Mouse (Mus musculus) forebrain, embryonic 10.5 days (tissue): ENCODE results near the gene Efhc1. TPM values are rescaled to one million over a fixed set of nuclear protein-coding genes. Genes with fewer than 3 reads are reported as not detected.

ENCODE experiments used
- DNase-seq: peaks from one replicate; pipeline ENCODE4 v3.0.0-alpha.2; 2017; ENCODE audit warnings: low spot score; ENCODE audit errors: extremely low spot score
- H3K27ac ChIP-seq: fragments of 300-500 bp; sonication (generic); 2 replicates; pipeline ENCODE4 v1.5.1; 2016; ENCODE audit warnings: mild to moderate bottlenecking
- H3K27me3 ChIP-seq: fragments of 300-500 bp; sonication (generic); 2 replicates; pipeline ENCODE4 v1.6.1; 2016; ENCODE audit warnings: mild to moderate bottlenecking; ENCODE audit not compliant: poor library complexity, severe bottlenecking
- H3K36me3 ChIP-seq: fragments of 300-500 bp; sonication (generic); replicated peaks from 2 replicates; pipeline ENCODE4 v1.6.1; 2016; ENCODE audit warnings: mild to moderate bottlenecking, moderate library complexity
- H3K4me1 ChIP-seq: fragments of 300-500 bp; sonication (generic); 2 replicates; pipeline ENCODE4 v1.6.1; 2016
- H3K4me3 ChIP-seq: fragments of 300-500 bp; sonication (generic); 2 replicates; pipeline ENCODE4 v1.5.1; 2016; ENCODE audit warnings: mild to moderate bottlenecking, moderate library complexity
- H3K9me3 ChIP-seq: fragments of 300-500 bp; sonication (generic); 2 replicates; pipeline ENCODE4 v1.6.1; 2016; ENCODE audit warnings: mild to moderate bottlenecking, moderate library complexity
- WGBS: fragments of 180-500 bp; shearing (Covaris S2); methylation state at CpG from one replicate; pipeline ENCODE4 v1.1.7; 2016; 5-methylcytosine and 5-hydroxymethylcytosine counted together
- polyA plus RNA-seq: library from polyadenylated mRNA; unstranded; fragments of >200 nt; fragmentation: Nextera tagmentation; extraction: Ambion mirVana; gene quantifications from 2 replicates; pipeline ENCODE4 v1.2.1, GENCODE M21; 2016

The Efhc1 gene
- 1.3 and 2.1 TPM in 2 replicates for polyA plus RNA-seq

- DNase-seq, result peak; percentile 97
- Histone ChIP-seq H3K27ac (peak within 1 kb of the TSS; percentile 91), H3K9me3 (no peaks in the 10 kb centered on the region; the same call in 1 of the 2 replicates), H3K36me3 (no peaks in the 10 kb centered on the region), H3K4me3 (peak within 1 kb of the TSS; percentile 61), H3K27me3 (no peaks in the 10 kb centered on the region), H3K4me1 (peaks cover 15% of the 10 kb centered on the region)
- under 1% methylated on average over 23 of the region's 23 CpGs for WGBS
These were observed at the start of gene Efhc1 for GRCm38 (mm10) chr1:20951300-20951763. Gene Efhc1 (plus strand): TSS chr1:20951626.

- WGBS, result 73% methylated on average over 8 of the region's 8 CpGs
- no peak overlapping the region for H3K4me3 ChIP-seq
- no peak for DNase-seq
- H3K27ac ChIP-seq, result peak overlapping the region; percentile 58; the same call in 1 of the 2 replicates
- H3K4me1 ChIP-seq, result peaks cover 42% of the 10 kb centered on the region
- no peaks in the 10 kb centered on the region for H3K9me3 ChIP-seq
- H3K36me3 ChIP-seq, result no peaks in the 10 kb centered on the region
- H3K27me3 ChIP-seq, result no peaks in the 10 kb centered on the region
These were observed 45.8 kb upstream of the Efhc1 start for GRCm38 (mm10) chr1:20905501-20906127.

- DNase-seq, result no peak
- no peak overlapping the region for H3K4me3 ChIP-seq
- H3K9me3 ChIP-seq, result no peaks in the 10 kb centered on the region
- H3K27ac ChIP-seq, result 0 out of 2 replicates have a peak overlapping the region, but pooled peaks have one; percentile 58
- no peaks in the 10 kb centered on the region for H3K27me3 ChIP-seq
- peaks cover 42% of the 10 kb centered on the region for H3K4me1 ChIP-seq
- no peaks in the 10 kb centered on the region for H3K36me3 ChIP-seq
- WGBS, result 89% methylated on average over 9 of the region's 9 CpGs
These were observed 45.3 kb upstream of the Efhc1 start for GRCm38 (mm10) chr1:20906128-20906515.

- Histone ChIP-seq H3K4me1 (peaks cover 51% of the 10 kb centered on the region), H3K9me3 (no peaks in the 10 kb centered on the region), H3K27ac (0 out of 2 replicates have a peak overlapping the region, but pooled peaks have one; percentile 25), H3K4me3 (no peak overlapping the region), H3K27me3 (no peaks in the 10 kb centered on the region), H3K36me3 (no peaks in the 10 kb centered on the region)
- DNase-seq, result no peak
- WGBS, result 24% methylated on average over 4 of the region's 4 CpGs
These were observed 42.9 kb upstream of the Efhc1 start for GRCm38 (mm10) chr1:20908541-20908940.

GRCm38 (mm10) chr1:20912115-20912514 is 39.3 kb upstream of the Efhc1 start:
- DNase-seq, result no peak
- Histone ChIP-seq H3K4me3 (no peak overlapping the region), H3K9me3 (no peaks in the 10 kb centered on the region), H3K4me1 (peaks cover 33% of the 10 kb centered on the region), H3K36me3 (no peaks in the 10 kb centered on the region), H3K27ac (peak overlapping the region; percentile 20; the same call in 1 of the 2 replicates), H3K27me3 (no peaks in the 10 kb centered on the region)
- WGBS, result 22% methylated on average over 2 of the region's 2 CpGs

- H3K36me3 ChIP-seq, result no peaks in the 10 kb centered on the region
- H3K4me1 ChIP-seq, result peaks cover 28% of the 10 kb centered on the region
- 57% methylated on average over 13 of the region's 13 CpGs for WGBS
- no peak for DNase-seq
- no peaks in the 10 kb centered on the region for H3K9me3 ChIP-seq
- no peak overlapping the region for H3K4me3 ChIP-seq
- no peaks in the 10 kb centered on the region for H3K27me3 ChIP-seq
- peak overlapping the region; percentile 20; the same call in 1 of the 2 replicates for H3K27ac ChIP-seq
These were observed 38.8 kb upstream of the Efhc1 start for GRCm38 (mm10) chr1:20912527-20913171.

- H3K27me3 ChIP-seq, result no peaks in the 10 kb centered on the region
- H3K4me1 ChIP-seq, result peaks cover 16% of the 10 kb centered on the region
- 97% methylated on average over 3 of the region's 3 CpGs for WGBS
- DNase-seq, result no peak
- no peaks in the 10 kb centered on the region for H3K36me3 ChIP-seq
- H3K27ac ChIP-seq, result no peak overlapping the region
- H3K4me3 ChIP-seq, result no peak overlapping the region
- H3K9me3 ChIP-seq, result no peaks in the 10 kb centered on the region
These were observed 36.7 kb upstream of the Efhc1 start for GRCm38 (mm10) chr1:20914769-20915168.

- Histone ChIP-seq H3K4me1 (peaks cover 14% of the 10 kb centered on the region), H3K4me3 (no peak overlapping the region), H3K9me3 (no peaks in the 10 kb centered on the region), H3K27me3 (no peaks in the 10 kb centered on the region), H3K27ac (no peak overlapping the region), H3K36me3 (no peaks in the 10 kb centered on the region)
- no peak for DNase-seq
- 86% methylated on average over 5 of the region's 5 CpGs for WGBS
These were observed 35.8 kb upstream of the Efhc1 start for GRCm38 (mm10) chr1:20915608-20916007.

GRCm38 (mm10) chr1:20917496-20918050 is 33.9 kb upstream of the Efhc1 start:
- H3K4me1 ChIP-seq, result peaks cover 5% of the 10 kb centered on the region
- no peak for DNase-seq
- WGBS, result 94% methylated on average over 6 of the region's 6 CpGs
- H3K27ac ChIP-seq, result no peak overlapping the region
- H3K4me3 ChIP-seq, result no peak overlapping the region
- no peaks in the 10 kb centered on the region for H3K36me3 ChIP-seq
- H3K27me3 ChIP-seq, result no peaks in the 10 kb centered on the region
- no peaks in the 10 kb centered on the region for H3K9me3 ChIP-seq

GRCm38 (mm10) chr1:20919728-20920127 is 31.7 kb upstream of the Efhc1 start:
- Histone ChIP-seq H3K4me1 (peaks cover 8% of the 10 kb centered on the region; the same call in 1 of the 2 replicates), H3K36me3 (no peaks in the 10 kb centered on the region), H3K27me3 (no peaks in the 10 kb centered on the region), H3K9me3 (no peaks in the 10 kb centered on the region), H3K27ac (no peak overlapping the region), H3K4me3 (no peak overlapping the region)
- no peak for DNase-seq
- 95% methylated on average over 2 of the region's 2 CpGs for WGBS

- Histone ChIP-seq H3K27me3 (no peaks in the 10 kb centered on the region), H3K36me3 (no peaks in the 10 kb centered on the region), H3K9me3 (no peaks in the 10 kb centered on the region), H3K4me3 (no peak overlapping the region), H3K27ac (no peak overlapping the region), H3K4me1 (peaks cover 8% of the 10 kb centered on the region; the same call in 1 of the 2 replicates)
- no peak for DNase-seq
- 88% methylated on average over 10 of the region's 10 CpGs for WGBS
These were observed 30.3 kb upstream of the Efhc1 start for GRCm38 (mm10) chr1:20921081-20921528.

- DNase-seq, result no peak
- Histone ChIP-seq H3K4me1 (peaks cover 8% of the 10 kb centered on the region; the same call in 1 of the 2 replicates), H3K36me3 (no peaks in the 10 kb centered on the region), H3K9me3 (no peaks in the 10 kb centered on the region), H3K4me3 (no peak overlapping the region), H3K27ac (no peak overlapping the region), H3K27me3 (no peaks in the 10 kb centered on the region)
- 77% methylated on average over 11 of the region's 11 CpGs for WGBS
These were observed 28.6 kb upstream of the Efhc1 start for GRCm38 (mm10) chr1:20922612-20923399.
